Mouse (Mus musculus): ENCODE data around the gene Nxf1. TPM values are rescaled to one million over a fixed set of nuclear protein-coding genes. Genes with fewer than 3 reads are reported as not detected.

Gene Nxf1
- polyA plus RNA-seq, 1 experiment from 2014 or later = 87.7 TPM

- WGBS (ENCODE audit: insufficient replicate concordance) = under 1% methylated on average over 32 of the region's 32 CpGs
- H3K9ac ChIP-seq (ENCODE audit: low read depth, low read length) = peak within 1 kb of the TSS; percentile 83
- peak within 1 kb of the TSS; percentile 94 for H3K4me2 ChIP-seq (ENCODE audit: low read depth, low read length)
- no peaks in the 10 kb centered on the region for H3K27me3 ChIP-seq (ENCODE audit: control insufficient read depth, insufficient read depth, low read depth, low read length)
- peak within 1 kb of the TSS; percentile 79 for H3K27ac ChIP-seq (ENCODE audit: low read length)
- peaks cover 11% of the 10 kb centered on the region for H3K4me1 ChIP-seq (ENCODE audit: control insufficient read depth, low read depth, low read length)
- peak within 1 kb of the TSS; percentile 90 for H3K4me3 ChIP-seq (ENCODE audit: low read depth, low read length)
- peaks cover 12% of the 10 kb centered on the region for H3K36me3 ChIP-seq (ENCODE audit: control insufficient read depth, insufficient read depth)
- no peaks in the 10 kb centered on the region for H3K9me3 ChIP-seq (replicated peaks; ENCODE audit: control insufficient read depth, low read length)
- ATAC-seq (ENCODE audit: low read depth) = peak; percentile 91
Observed at GRCm38 (mm10) chr19:8735389-8736159, 21.3 kb upstream of the Nxf1 start, which contains the start of gene Wdr74. Wdr74 (plus strand) TSS chr19:8735827.

GRCm38 (mm10) chr19:8736160-8736467 lies 20.8 kb upstream of the Nxf1 start:
- peak overlapping the region; percentile 90 for H3K4me3 ChIP-seq (ENCODE audit: low read depth, low read length)
- no peaks in the 10 kb centered on the region for H3K9me3 ChIP-seq (replicated peaks; ENCODE audit: control insufficient read depth, low read length)
- 2% methylated on average over 11 of the region's 11 CpGs for WGBS (ENCODE audit: insufficient replicate concordance)
- H3K27ac ChIP-seq (ENCODE audit: low read length) = peak overlapping the region; percentile 62
- H3K9ac ChIP-seq (ENCODE audit: low read depth, low read length) = peak overlapping the region; percentile 83
- peaks cover 12% of the 10 kb centered on the region for H3K36me3 ChIP-seq (ENCODE audit: control insufficient read depth, insufficient read depth)
- H3K27me3 ChIP-seq (ENCODE audit: control insufficient read depth, insufficient read depth, low read depth, low read length) = no peaks in the 10 kb centered on the region
- peak overlapping the region; percentile 94 for H3K4me2 ChIP-seq (ENCODE audit: low read depth, low read length)
- H3K4me1 ChIP-seq (ENCODE audit: control insufficient read depth, low read depth, low read length) = peaks cover 16% of the 10 kb centered on the region
- ATAC-seq (ENCODE audit: low read depth) = peak; percentile 33

GRCm38 (mm10) chr19:8738911-8739310 lies 18.0 kb upstream of the Nxf1 start:
- WGBS (ENCODE audit: insufficient replicate concordance) = 83% methylated on average over 7 of the region's 7 CpGs
- H3K4me3 ChIP-seq (ENCODE audit: low read depth, low read length) = no peak overlapping the region
- no peaks in the 10 kb centered on the region for H3K9me3 ChIP-seq (replicated peaks; ENCODE audit: control insufficient read depth, low read length)
- H3K4me2 ChIP-seq (ENCODE audit: low read depth, low read length) = no peak overlapping the region
- no peaks in the 10 kb centered on the region for H3K27me3 ChIP-seq (ENCODE audit: control insufficient read depth, insufficient read depth, low read depth, low read length)
- H3K27ac ChIP-seq (ENCODE audit: low read length) = no peak overlapping the region
- no peak overlapping the region for H3K9ac ChIP-seq (ENCODE audit: low read depth, low read length)
- H3K36me3 ChIP-seq (ENCODE audit: control insufficient read depth, insufficient read depth) = peaks cover 20% of the 10 kb centered on the region
- peaks cover 25% of the 10 kb centered on the region for H3K4me1 ChIP-seq (ENCODE audit: control insufficient read depth, low read depth, low read length)
- ATAC-seq (ENCODE audit: low read depth) = no peak

GRCm38 (mm10) chr19:8739646-8740045 lies 17.2 kb upstream of the Nxf1 start:
- no peak overlapping the region for H3K9ac ChIP-seq (ENCODE audit: low read depth, low read length)
- H3K27ac ChIP-seq (ENCODE audit: low read length) = no peak overlapping the region
- no peak for ATAC-seq (ENCODE audit: low read depth)
- no peaks in the 10 kb centered on the region for H3K9me3 ChIP-seq (replicated peaks; ENCODE audit: control insufficient read depth, low read length)
- WGBS (ENCODE audit: insufficient replicate concordance) = 76% methylated on average over 6 of the region's 6 CpGs
- peaks cover 23% of the 10 kb centered on the region for H3K36me3 ChIP-seq (ENCODE audit: control insufficient read depth, insufficient read depth)
- H3K27me3 ChIP-seq (ENCODE audit: control insufficient read depth, insufficient read depth, low read depth, low read length) = no peaks in the 10 kb centered on the region
- H3K4me1 ChIP-seq (ENCODE audit: control insufficient read depth, low read depth, low read length) = peaks cover 25% of the 10 kb centered on the region
- H3K4me2 ChIP-seq (ENCODE audit: low read depth, low read length) = no peak overlapping the region
- no peak overlapping the region for H3K4me3 ChIP-seq (ENCODE audit: low read depth, low read length)

- Histone ChIP-seq H3K27me3 (ENCODE audit: control insufficient read depth, insufficient read depth, low read depth, low read length) (no peaks in the 10 kb centered on the region), H3K36me3 (ENCODE audit: control insufficient read depth, insufficient read depth) (peaks cover 29% of the 10 kb centered on the region), H3K4me2 (ENCODE audit: low read depth, low read length) (peak within 1 kb of the TSS; percentile 62), H3K9ac (ENCODE audit: low read depth, low read length) (peak within 1 kb of the TSS; percentile 94), H3K4me3 (ENCODE audit: low read depth, low read length) (peak within 1 kb of the TSS; percentile 87), H3K9me3 (replicated peaks; ENCODE audit: control insufficient read depth, low read length) (no peaks in the 10 kb centered on the region), H3K4me1 (ENCODE audit: control insufficient read depth, low read depth, low read length) (peaks cover 19% of the 10 kb centered on the region), H3K27ac (ENCODE audit: low read length) (peak within 1 kb of the TSS; percentile 95)
- WGBS (ENCODE audit: insufficient replicate concordance) = 73% methylated on average over 14 of the region's 14 CpGs
- no peak for ATAC-seq (ENCODE audit: low read depth)
Observed at GRCm38 (mm10) chr19:8740603-8741002, 16.3 kb upstream of the Nxf1 start, which contains the start of gene 1700092M07Rik. 1700092M07Rik (plus strand) TSS chr19:8740718.

GRCm38 (mm10) chr19:8741243-8741869 lies 15.5 kb upstream of the Nxf1 start, which contains the start of gene Stx5a:
Stx5a (plus strand) TSS chr19:8741413.
- under 1% methylated on average over 36 of the region's 36 CpGs for WGBS (ENCODE audit: insufficient replicate concordance)

GRCm38 (mm10) chr19:8742176-8742575 lies 14.7 kb upstream of the Nxf1 start:
- peak overlapping the region; percentile 94 for H3K9ac ChIP-seq (ENCODE audit: low read depth, low read length)
- WGBS (ENCODE audit: insufficient replicate concordance) = 6% methylated on average over 14 of the region's 14 CpGs
- H3K27me3 ChIP-seq (ENCODE audit: control insufficient read depth, insufficient read depth, low read depth, low read length) = no peaks in the 10 kb centered on the region
- H3K4me3 ChIP-seq (ENCODE audit: low read depth, low read length) = peak overlapping the region; percentile 87
- peak overlapping the region; percentile 95 for H3K27ac ChIP-seq (ENCODE audit: low read length)
- no peak for ATAC-seq (ENCODE audit: low read depth)
- no peaks in the 10 kb centered on the region for H3K9me3 ChIP-seq (replicated peaks; ENCODE audit: control insufficient read depth, low read length)
- peaks cover 16% of the 10 kb centered on the region for H3K4me1 ChIP-seq (ENCODE audit: control insufficient read depth, low read depth, low read length)
- peaks cover 43% of the 10 kb centered on the region for H3K36me3 ChIP-seq (ENCODE audit: control insufficient read depth, insufficient read depth)
- H3K4me2 ChIP-seq (ENCODE audit: low read depth, low read length) = peak overlapping the region; percentile 90

More at GRCm38 (mm10) chr19:8741243-8741869, 15.5 kb upstream of the Nxf1 start, which contains the start of gene Stx5a:
- peak within 1 kb of the TSS; percentile 90 for H3K4me2 ChIP-seq (ENCODE audit: low read depth, low read length)
- H3K27me3 ChIP-seq (ENCODE audit: control insufficient read depth, insufficient read depth, low read depth, low read length) = no peaks in the 10 kb centered on the region
- peak; percentile 97 for ATAC-seq (ENCODE audit: low read depth)
- peaks cover 37% of the 10 kb centered on the region for H3K36me3 ChIP-seq (ENCODE audit: control insufficient read depth, insufficient read depth)
- peak within 1 kb of the TSS; percentile 87 for H3K4me3 ChIP-seq (ENCODE audit: low read depth, low read length)
- no peaks in the 10 kb centered on the region for H3K9me3 ChIP-seq (replicated peaks; ENCODE audit: control insufficient read depth, low read length)
- peak within 1 kb of the TSS; percentile 94 for H3K9ac ChIP-seq (ENCODE audit: low read depth, low read length)
- peaks cover 16% of the 10 kb centered on the region for H3K4me1 ChIP-seq (ENCODE audit: control insufficient read depth, low read depth, low read length)
- H3K27ac ChIP-seq (ENCODE audit: low read length) = peak within 1 kb of the TSS; percentile 95

GRCm38 (mm10) chr19:8745382-8745781 lies 11.5 kb upstream of the Nxf1 start:
- no peaks in the 10 kb centered on the region for H3K27me3 ChIP-seq (ENCODE audit: control insufficient read depth, insufficient read depth, low read depth, low read length)
- no peak overlapping the region for H3K4me2 ChIP-seq (ENCODE audit: low read depth, low read length)
- no peaks in the 10 kb centered on the region for H3K9me3 ChIP-seq (replicated peaks; ENCODE audit: control insufficient read depth, low read length)
- 81% methylated on average over 1 of the region's 1 CpGs for WGBS (ENCODE audit: insufficient replicate concordance)
- peaks cover 16% of the 10 kb centered on the region for H3K4me1 ChIP-seq (ENCODE audit: control insufficient read depth, low read depth, low read length)
- H3K27ac ChIP-seq (ENCODE audit: low read length) = no peak overlapping the region
- H3K9ac ChIP-seq (ENCODE audit: low read depth, low read length) = no peak overlapping the region
- H3K36me3 ChIP-seq (ENCODE audit: control insufficient read depth, insufficient read depth) = peaks cover 63% of the 10 kb centered on the region
- ATAC-seq (ENCODE audit: low read depth) = no peak
- H3K4me3 ChIP-seq (ENCODE audit: low read depth, low read length) = no peak overlapping the region

GRCm38 (mm10) chr19:8747368-8747767 lies 9.5 kb upstream of the Nxf1 start:
- Histone ChIP-seq H3K27ac (ENCODE audit: low read length) (no peak overlapping the region), H3K27me3 (ENCODE audit: control insufficient read depth, insufficient read depth, low read depth, low read length) (no peaks in the 10 kb centered on the region), H3K4me1 (ENCODE audit: control insufficient read depth, low read depth, low read length) (peaks cover 9% of the 10 kb centered on the region), H3K4me2 (ENCODE audit: low read depth, low read length) (no peak overlapping the region), H3K4me3 (ENCODE audit: low read depth, low read length) (no peak overlapping the region), H3K36me3 (ENCODE audit: control insufficient read depth, insufficient read depth) (peaks cover 79% of the 10 kb centered on the region), H3K9me3 (replicated peaks; ENCODE audit: control insufficient read depth, low read length) (no peaks in the 10 kb centered on the region), H3K9ac (ENCODE audit: low read depth, low read length) (no peak overlapping the region)
- 63% methylated on average over 2 of the region's 2 CpGs for WGBS (ENCODE audit: insufficient replicate concordance)
- ATAC-seq (ENCODE audit: low read depth) = no peak
